Mouse (Mus musculus) MEL (cell line): ENCODE data around the gene Nptxr.

ENCODE experiments used
- E2F4 ChIP-seq: IDR thresholded peaks from 2 replicates; pipeline ENCODE4 v1.6.1; 2011; ENCODE audit warnings: low read depth, low read length, improper control_type of control experiment, borderline replicate concordance
- MAFK ChIP-seq: IDR thresholded peaks from 2 replicates; pipeline ENCODE4 v1.6.1; 2011; ENCODE audit warnings: low read depth, mild to moderate bottlenecking, low read length, improper control_type of control experiment, borderline replicate concordance
- MYC ChIP-seq: IDR thresholded peaks from 2 replicates; pipeline ENCODE4 v1.6.1; 2011; ENCODE audit warnings: low read depth, mild to moderate bottlenecking, low read length, improper control_type of control experiment, moderate library complexity
- POLR2AphosphoS5 ChIP-seq: IDR thresholded peaks from 2 replicates; pipeline ENCODE4 v1.6.1; 2012; ENCODE audit warnings: low read depth, borderline replicate concordance, mild to moderate bottlenecking, inconsistent platforms, low read length, moderate library complexity, mixed read lengths
- TBP ChIP-seq: IDR thresholded peaks from 2 replicates; pipeline ENCODE4 v1.8.0; 2011; ENCODE audit warnings: low read depth, low read length, improper control_type of control experiment

- TF ChIP-seq MYC (no peak), TBP (no peak), MAFK (no peak), POLR2AphosphoS5 (no peak), E2F4 (no peak)
Observed at GRCm38 (mm10) chr15:79741173-79741858, 63.2 kb downstream of the Nptxr start.
